Mouse (Mus musculus): Measurements from ENCODE around the gene Trp53rka. TPM values are rescaled to one million over a fixed set of nuclear protein-coding genes. Genes with fewer than 3 reads are reported as not detected.

Gene Trp53rka
- total and polyA plus RNA-seq, 3 experiments: 29.8 to 35.1 TPM; not detected in 1

DNA sequence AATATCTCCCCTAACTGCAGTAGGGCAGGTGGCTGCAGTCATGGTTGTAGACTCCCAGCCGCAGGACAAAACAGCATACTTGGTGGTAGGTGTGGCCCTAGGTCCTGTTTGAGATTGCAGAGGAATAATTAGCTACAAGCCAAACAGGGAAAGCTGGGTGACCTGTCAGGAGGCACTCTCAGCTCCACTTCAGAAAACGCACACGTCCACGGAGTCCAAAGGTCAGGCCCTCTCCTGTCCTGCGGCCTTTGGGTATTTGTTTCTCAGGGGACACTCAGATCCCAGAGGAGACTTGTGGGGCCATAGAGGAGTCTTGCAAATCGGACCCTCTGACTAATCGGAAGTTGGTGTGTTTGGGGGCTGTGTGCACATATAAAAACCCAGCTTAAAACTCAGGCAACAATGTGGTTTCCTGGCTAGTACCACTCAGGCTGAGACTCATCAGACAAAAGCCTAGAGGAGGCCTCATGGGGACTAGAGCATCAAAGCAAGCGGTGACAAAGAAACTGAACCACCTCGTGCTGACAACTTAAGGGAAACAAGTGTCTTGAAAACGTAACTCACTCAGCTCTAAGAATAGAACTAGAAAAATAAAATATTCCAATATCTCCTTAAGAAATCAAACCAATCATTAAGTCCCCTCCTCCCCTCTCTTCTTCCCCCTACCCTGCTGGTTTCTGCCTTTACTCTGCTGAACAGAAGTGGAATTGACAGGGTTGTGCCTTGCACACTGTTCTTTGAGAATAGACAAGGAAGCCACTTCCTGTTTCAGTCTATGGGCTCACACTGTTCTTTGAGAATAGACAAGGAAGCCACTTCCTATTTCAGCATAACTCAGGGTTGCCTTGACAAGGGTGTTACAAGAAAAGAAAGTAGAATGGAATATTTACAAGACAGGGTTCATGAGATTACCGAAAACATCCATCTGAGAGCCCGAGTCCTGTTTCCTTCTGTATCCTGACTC lies 40.1 kb downstream of the Trp53rka start:
- Histone ChIP-seq H3K27ac (ENCODE audit: control insufficient read depth, low read depth, low read length) (no peak overlapping the region), H3K36me3 (ENCODE audit: control insufficient read depth in 1 of 2, insufficient read depth in 2 of 2, low read length in 2 of 2) (no peaks in the 10 kb centered on the region), H3K9ac (ENCODE audit: control insufficient read depth, low read depth, low read length, poor library complexity, severe bottlenecking) (no peak overlapping the region), H3K4me1 (ENCODE audit: control insufficient read depth in 1 of 2, insufficient read depth in 2 of 2, low read length in 2 of 2) (no peaks in the 10 kb centered on the region), H3K4me3 (ENCODE audit: control insufficient read depth in 1 of 2, insufficient read depth in 1 of 2, low read depth in 2 of 2, low read length in 2 of 2) (no peak overlapping the region), H3K27me3 (ENCODE audit: control insufficient read depth in 1 of 2, insufficient read depth in 2 of 2, low read length in 2 of 2) (no peaks in the 10 kb centered on the region), H3K9me3 (replicated peaks; ENCODE audit: insufficient read depth, low read length) (no peaks in the 10 kb centered on the region), H3K79me2 (ENCODE audit: control insufficient read depth, insufficient read depth, low read length, poor library complexity) (no peaks in the 10 kb centered on the region)
- peak; percentile 9 for DNase-seq (ENCODE audit: low read depth, low spot score)
- TF ChIP-seq GABPA (IDR thresholded peaks at IDR 0.05; ENCODE audit: low read depth, low read length) (no peak), MAX (IDR thresholded peaks at IDR 0.05; ENCODE audit: low read length) (no peak), GATA1 (IDR thresholded peaks at IDR 0.05; ENCODE audit: low read depth, low read length) (no peak), ZC3H11A (IDR thresholded peaks at IDR 0.05; ENCODE audit: low read depth, low read length) (no peak), MYB (IDR thresholded peaks at IDR 0.05; ENCODE audit: low read depth, low read length) (no peak), MAZ (IDR thresholded peaks at IDR 0.05; ENCODE audit: low read depth, low read length) (no peak), TAL1 (IDR thresholded peaks at IDR 0.05; ENCODE audit: low read length) (no peak), MYC (IDR thresholded peaks at IDR 0.05; ENCODE audit: low read depth, low read length) (no peak), EP300 (IDR thresholded peaks at IDR 0.05; ENCODE audit: low read depth in 1 of 2, low read length in 2 of 2) (no peak), POLR2AphosphoS2 (IDR thresholded peaks at IDR 0.05; ENCODE audit: low read length) (no peak), MXI1 (IDR thresholded peaks at IDR 0.05; ENCODE audit: low read depth, low read length) (no peak), CHD1 (IDR thresholded peaks at IDR 0.05; ENCODE audit: low read depth, low read length) (no peak), USF1 (IDR thresholded peaks at IDR 0.05; ENCODE audit: low read depth, low read length) (no peak), SIN3A (IDR thresholded peaks at IDR 0.05; ENCODE audit: low read length) (no peak), USF2 (IDR thresholded peaks at IDR 0.05; ENCODE audit: borderline replicate concordance in 1 of 2, insufficient read depth in 1 of 2, low read depth in 1 of 2, low read length in 2 of 2) (no peak), POLR2AphosphoS5 (IDR thresholded peaks at IDR 0.05; ENCODE audit: borderline replicate concordance, low read depth, low read length) (no peak), UBTF (IDR thresholded peaks at IDR 0.05; ENCODE audit: borderline replicate concordance, insufficient read depth, low read depth, low read length) (no peak), CHD2 (IDR thresholded peaks at IDR 0.05; ENCODE audit: low read length) (no peak), POLR2A (IDR thresholded peaks at IDR 0.05; ENCODE audit: control insufficient read depth in 1 of 2, insufficient read depth in 1 of 2, low read depth in 1 of 2, low read length in 2 of 2, poor library complexity in 1 of 2) (no peak), NELFE (IDR thresholded peaks at IDR 0.05; ENCODE audit: low read depth, low read length) (no peak)

DNA sequence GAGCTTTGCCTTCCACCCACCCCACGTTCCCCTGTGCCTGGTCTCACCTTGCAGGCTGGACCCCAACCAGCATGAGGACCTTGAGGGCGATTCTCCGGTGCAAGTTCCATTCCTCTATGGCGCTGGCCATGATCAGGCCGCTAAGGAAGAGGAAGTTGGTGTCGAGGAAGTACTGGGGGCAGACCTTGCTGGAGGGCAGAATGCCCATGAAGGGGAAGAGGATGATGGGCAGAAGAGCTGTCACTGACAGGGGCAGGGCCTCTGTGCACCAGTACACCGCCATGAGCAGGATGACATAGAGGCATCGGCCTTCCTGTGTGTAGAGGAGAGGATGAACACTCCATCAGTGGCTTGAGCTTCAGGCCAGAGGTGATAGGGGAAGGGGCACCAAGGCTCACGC lies 44.6 kb downstream of the Trp53rka start:
- H3K79me2 ChIP-seq (ENCODE audit: control insufficient read depth, insufficient read depth, low read length, poor library complexity): no peaks in the 10 kb centered on the region
- H3K9me3 ChIP-seq (replicated peaks; ENCODE audit: insufficient read depth, low read length): no peaks in the 10 kb centered on the region
- H3K4me1 ChIP-seq (ENCODE audit: control insufficient read depth in 1 of 2, insufficient read depth in 2 of 2, low read length in 2 of 2): no peaks in the 10 kb centered on the region
- no peak overlapping the region for H3K27ac ChIP-seq (ENCODE audit: control insufficient read depth, low read depth, low read length)
- no peaks in the 10 kb centered on the region for H3K27me3 ChIP-seq (ENCODE audit: control insufficient read depth in 1 of 2, insufficient read depth in 2 of 2, low read length in 2 of 2)
- no peak overlapping the region for H3K4me3 ChIP-seq (ENCODE audit: control insufficient read depth in 1 of 2, insufficient read depth in 1 of 2, low read depth in 2 of 2, low read length in 2 of 2)
- DNase-seq (ENCODE audit: low read depth, low spot score): no peak
- no peaks in the 10 kb centered on the region for H3K36me3 ChIP-seq (ENCODE audit: control insufficient read depth in 1 of 2, insufficient read depth in 2 of 2, low read length in 2 of 2)
- TF ChIP-seq JUND (IDR thresholded peaks at IDR 0.05; ENCODE audit: low read depth, low read length) (no peak), TBP (IDR thresholded peaks at IDR 0.05; ENCODE audit: low read depth, low read length) (no peak), SIN3A (IDR thresholded peaks at IDR 0.05; ENCODE audit: low read length) (no peak), POLR2AphosphoS5 (IDR thresholded peaks at IDR 0.05; ENCODE audit: borderline replicate concordance, low read depth, low read length) (no peak), ZMIZ1 (IDR thresholded peaks at IDR 0.05; ENCODE audit: low read depth, low read length) (no peak), ZKSCAN1 (IDR thresholded peaks at IDR 0.05; ENCODE audit: low read depth, low read length) (no peak)
- no peak overlapping the region for H3K9ac ChIP-seq (ENCODE audit: control insufficient read depth, low read depth, low read length, poor library complexity, severe bottlenecking)

All from MEL (cell line).